Mouse (Mus musculus) embryonic facial prominence, embryonic 11.5 days (tissue): ENCODE data around the gene Dlgap1. TPM values are rescaled to one million over a fixed set of nuclear protein-coding genes. Genes with fewer than 3 reads are reported as not detected.

Source experiments
- ATAC-seq: fragments of 200-750 bp; cut with Nextera tagmentation; replicated peaks from 2 replicates; pipeline ENCODE4 v1.8.0; 2017; ENCODE audit warnings: low read depth; ENCODE audit not compliant: insufficient number of reproducible peaks, low FRiP score, low TSS enrichment
- DNase-seq: peaks from one replicate; pipeline ENCODE4 v3.0.0-alpha.2; 2015; ENCODE audit warnings: low spot score
- H3K27ac ChIP-seq: fragments of 300-500 bp; sonication (generic); replicated peaks from 2 replicates; pipeline ENCODE4 v1.5.1; 2014; ENCODE audit warnings: mild to moderate bottlenecking, low read depth, low read length, control low read depth
- H3K27me3 ChIP-seq: fragments of 300-500 bp; sonication (generic); 2 replicates; pipeline ENCODE4 v1.6.1; 2014; ENCODE audit warnings: mild to moderate bottlenecking, low read length, moderate library complexity, mixed read lengths; ENCODE audit not compliant: control insufficient read depth, insufficient read depth
- H3K36me3 ChIP-seq: fragments of 300-500 bp; sonication (generic); replicated peaks from 2 replicates; pipeline ENCODE4 v1.6.1; 2014; ENCODE audit warnings: low read depth, mild to moderate bottlenecking, low read length, moderate library complexity, mixed read lengths; ENCODE audit not compliant: control insufficient read depth, insufficient read depth
- H3K4me1 ChIP-seq: fragments of 300-500 bp; sonication (generic); 2 replicates; pipeline ENCODE4 v1.6.1; 2014; ENCODE audit warnings: low read length, mixed read lengths; ENCODE audit not compliant: control insufficient read depth, insufficient read depth
- H3K4me2 ChIP-seq: fragments of 300-500 bp; sonication (generic); 2 replicates; pipeline ENCODE4 v1.6.1; 2014; ENCODE audit warnings: low read depth, mild to moderate bottlenecking, control low read depth, low read length, moderate library complexity
- H3K4me3 ChIP-seq: fragments of 300-500 bp; sonication (generic); 2 replicates; pipeline ENCODE4 v1.5.1; 2014; ENCODE audit warnings: low read depth, low read length, control low read depth
- H3K9ac ChIP-seq: fragments of 300-500 bp; sonication (generic); replicated peaks from 2 replicates; pipeline ENCODE4 v1.6.1; 2014; ENCODE audit warnings: mild to moderate bottlenecking, control low read depth, low read length
- H3K9me3 ChIP-seq: fragments of 300-500 bp; sonication (generic); replicated peaks from 2 replicates; pipeline ENCODE4 v1.6.1; 2016; ENCODE audit warnings: mild to moderate bottlenecking, low read length, inconsistent platforms, mixed read lengths; ENCODE audit not compliant: control insufficient read depth
- WGBS: fragments of 180-500 bp; shearing (Covaris S2); extraction: QIAGEN DNeasy Blood & Tissue Kit; methylation state at CpG from one replicate; pipeline ENCODE4 v1.1.7; 2014; 5-methylcytosine and 5-hydroxymethylcytosine counted together
- polyA plus RNA-seq: library from polyadenylated mRNA; unstranded; fragments of >200 nt; fragmentation: Nextera tagmentation; extraction: Ambion mirVana; gene quantifications from 2 replicates; pipeline ENCODE4 v1.2.1, GENCODE M21; 2014

Dlgap1 gene
- polyA plus RNA-seq, 1 experiment from 2014 or later = 2.4 TPM

DNA sequence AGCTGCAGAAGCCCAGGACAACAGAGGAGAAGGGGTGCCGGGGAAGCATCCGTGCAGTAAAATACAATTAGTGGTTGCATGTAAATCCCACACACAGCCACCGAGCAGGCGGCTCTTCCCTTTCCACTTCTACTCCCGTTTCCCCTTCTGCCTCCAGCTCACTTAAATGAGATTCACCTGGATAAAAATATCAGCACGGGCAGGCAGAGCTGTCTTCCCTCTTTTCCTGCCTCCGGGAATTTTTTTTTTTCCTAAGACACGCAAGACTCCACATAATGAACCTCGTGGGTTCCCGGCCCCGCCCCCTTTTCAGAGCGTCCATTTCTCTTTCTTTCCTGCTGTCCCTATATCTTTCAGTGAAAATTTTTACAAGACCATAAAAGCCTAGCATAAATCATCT lies 548.5 kb downstream of the Dlgap1 start:
- Histone ChIP-seq H3K36me3 (no peaks in the 10 kb centered on the region), H3K4me3 (no peak overlapping the region), H3K9ac (no peak overlapping the region), H3K4me2 (no peak overlapping the region), H3K9me3 (no peaks in the 10 kb centered on the region), H3K27ac (no peak overlapping the region), H3K27me3 (no peaks in the 10 kb centered on the region), H3K4me1 (no peaks in the 10 kb centered on the region)
- DNase-seq (no peak), ATAC-seq (no peak)
- WGBS = 86% methylated on average over 12 of the region's 12 CpGs

DNA sequence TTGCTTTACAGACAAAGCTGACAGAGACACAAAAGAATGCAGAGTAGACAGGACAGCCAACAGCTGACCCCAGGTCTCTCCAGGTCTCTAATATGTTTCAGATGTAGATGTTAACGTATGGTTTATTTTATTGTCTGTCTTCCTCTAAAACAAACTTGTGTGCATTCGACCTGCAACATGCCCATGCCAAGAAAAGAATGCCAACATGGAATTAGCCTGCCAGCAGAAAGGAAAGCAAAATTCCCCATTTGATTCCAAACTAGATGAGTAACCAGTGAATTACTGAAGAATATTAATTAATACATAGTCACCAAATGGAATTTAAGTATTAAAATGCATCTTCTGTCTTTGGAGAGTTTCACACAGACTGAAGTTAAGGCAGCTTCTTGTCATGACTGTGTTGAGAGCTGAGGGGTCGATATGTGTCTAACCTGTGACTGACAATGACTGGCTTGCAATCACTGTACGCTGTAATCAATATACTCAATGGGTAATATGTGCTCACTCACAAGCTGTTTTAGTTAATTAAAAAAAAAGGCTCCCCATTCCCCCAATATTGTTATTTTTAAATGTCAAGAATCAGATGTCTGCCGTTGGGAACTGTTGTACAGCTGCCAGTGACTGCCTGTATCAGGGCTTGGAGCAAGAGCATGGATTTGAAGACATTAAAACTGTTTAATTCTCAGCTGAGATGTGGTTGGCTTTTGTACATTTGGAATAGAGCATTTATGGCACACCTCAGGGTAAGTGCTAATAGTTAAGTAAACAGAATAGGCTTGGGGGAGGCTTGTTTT lies 552.4 kb downstream of the Dlgap1 start:
- no peak for DNase-seq
- H3K4me3 ChIP-seq = no peak overlapping the region
- H3K4me2 ChIP-seq = no peak overlapping the region
- no peak overlapping the region for H3K9ac ChIP-seq
- H3K9me3 ChIP-seq = no peaks in the 10 kb centered on the region
- H3K27ac ChIP-seq = no peak overlapping the region
- no peak for ATAC-seq
- no peaks in the 10 kb centered on the region for H3K4me1 ChIP-seq
- H3K27me3 ChIP-seq = no peaks in the 10 kb centered on the region
- no peaks in the 10 kb centered on the region for H3K36me3 ChIP-seq
- WGBS = 55% methylated on average over 5 of the region's 5 CpGs

GRCm38 (mm10) chr17:70521971-70522370 lies 553.1 kb downstream of the Dlgap1 start:
- H3K9ac ChIP-seq = no peak overlapping the region
- DNase-seq (peak; percentile 40), ATAC-seq (no peak)
- H3K4me2 ChIP-seq = peak overlapping the region; percentile 25
- H3K4me1 ChIP-seq = no peaks in the 10 kb centered on the region
- 37% methylated on average over 11 of the region's 11 CpGs for WGBS
- no peaks in the 10 kb centered on the region for H3K36me3 ChIP-seq
- no peak overlapping the region for H3K27ac ChIP-seq
- H3K4me3 ChIP-seq = no peak overlapping the region
- H3K9me3 ChIP-seq = no peaks in the 10 kb centered on the region
- H3K27me3 ChIP-seq = no peaks in the 10 kb centered on the region

- H3K27ac ChIP-seq = no peak overlapping the region
- H3K4me3 ChIP-seq = no peak overlapping the region
- no peaks in the 10 kb centered on the region for H3K4me1 ChIP-seq
- no peak overlapping the region for H3K9ac ChIP-seq
- WGBS = 61% methylated on average over 3 of the region's 3 CpGs
- no peak for ATAC-seq
- no peaks in the 10 kb centered on the region for H3K9me3 ChIP-seq
- no peak for DNase-seq
- H3K36me3 ChIP-seq = no peaks in the 10 kb centered on the region
- no peak overlapping the region for H3K4me2 ChIP-seq
- no peaks in the 10 kb centered on the region for H3K27me3 ChIP-seq
Measured at GRCm38 (mm10) chr17:70525990-70526389, 557.1 kb downstream of the Dlgap1 start.

DNA sequence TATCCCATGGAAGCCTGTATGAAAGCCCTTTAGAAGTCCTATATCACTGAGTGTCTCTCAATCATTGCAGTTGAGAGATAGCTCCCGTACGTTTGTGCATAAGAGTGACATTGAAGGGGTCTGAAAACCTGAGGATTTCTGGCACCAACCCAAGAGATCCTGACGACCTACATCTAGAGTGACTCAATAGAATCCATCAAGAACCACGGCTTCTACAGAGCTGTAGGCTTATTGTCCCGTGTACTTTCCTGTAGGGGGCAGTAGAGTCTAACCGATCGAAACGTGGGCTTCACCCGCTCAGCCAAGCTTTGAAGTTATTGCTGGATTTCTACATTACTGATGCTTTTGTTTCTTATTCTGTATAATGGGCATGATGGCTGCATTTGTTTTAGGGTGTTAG lies 558.2 kb downstream of the Dlgap1 start:
- ATAC-seq (no peak), DNase-seq (peak; percentile 78)
- Histone ChIP-seq H3K27ac (no peak overlapping the region), H3K9me3 (no peaks in the 10 kb centered on the region), H3K4me3 (no peak overlapping the region), H3K4me2 (no peak overlapping the region), H3K4me1 (no peaks in the 10 kb centered on the region), H3K36me3 (no peaks in the 10 kb centered on the region), H3K27me3 (no peaks in the 10 kb centered on the region), H3K9ac (no peak overlapping the region)
- WGBS = 32% methylated on average over 9 of the region's 9 CpGs

- no peak for DNase-seq
Measured at GRCm38 (mm10) chr17:70528196-70529187, 559.6 kb downstream of the Dlgap1 start.

DNA sequence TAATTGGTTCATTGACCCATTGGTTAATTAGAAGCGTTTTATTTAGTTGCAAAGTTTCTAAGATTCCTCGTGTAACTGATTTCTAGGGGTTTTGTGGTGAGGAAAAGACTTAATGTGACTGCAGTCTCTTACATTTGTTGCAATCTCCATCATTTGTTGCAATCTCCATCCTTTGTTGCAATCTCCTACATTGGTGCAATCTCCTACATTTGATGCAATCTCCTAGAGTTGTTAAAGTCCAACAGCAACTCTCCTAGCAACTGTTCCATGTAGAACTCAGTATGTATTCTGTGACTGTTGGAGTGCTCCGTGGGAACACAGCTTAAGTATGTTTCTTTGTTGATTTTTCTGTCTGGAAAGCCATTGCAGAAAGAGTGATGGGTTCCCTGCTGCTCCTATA lies 565.4 kb downstream of the Dlgap1 start:
- no peaks in the 10 kb centered on the region for H3K36me3 ChIP-seq
- no peak for ATAC-seq
- H3K4me1 ChIP-seq = no peaks in the 10 kb centered on the region
- no peak for DNase-seq
- no peak overlapping the region for H3K4me3 ChIP-seq
- no peaks in the 10 kb centered on the region for H3K9me3 ChIP-seq
- no peak overlapping the region for H3K9ac ChIP-seq
- H3K4me2 ChIP-seq = no peak overlapping the region
- WGBS = 79% methylated on average over 3 of the region's 3 CpGs
- H3K27me3 ChIP-seq = no peaks in the 10 kb centered on the region
- no peak overlapping the region for H3K27ac ChIP-seq

More at GRCm38 (mm10) chr17:70528196-70529187, 559.6 kb downstream of the Dlgap1 start:
- Histone ChIP-seq H3K4me2 (no peak overlapping the region), H3K27ac (no peak overlapping the region), H3K9me3 (no peaks in the 10 kb centered on the region), H3K4me3 (no peak overlapping the region), H3K27me3 (no peaks in the 10 kb centered on the region), H3K4me1 (no peaks in the 10 kb centered on the region), H3K36me3 (no peaks in the 10 kb centered on the region), H3K9ac (no peak overlapping the region)
- no peak for ATAC-seq
- WGBS = 56% methylated on average over 7 of the region's 7 CpGs

- Histone ChIP-seq H3K4me2 (no peak overlapping the region), H3K36me3 (no peaks in the 10 kb centered on the region), H3K4me1 (no peaks in the 10 kb centered on the region), H3K9ac (no peak overlapping the region), H3K27ac (no peak overlapping the region), H3K4me3 (no peak overlapping the region), H3K9me3 (no peaks in the 10 kb centered on the region), H3K27me3 (no peaks in the 10 kb centered on the region)
- 88% methylated on average over 4 of the region's 4 CpGs for WGBS
- no peak for ATAC-seq
- DNase-seq = no peak
Measured at GRCm38 (mm10) chr17:70541816-70542215, 572.9 kb downstream of the Dlgap1 start.
